ENCODE assay signal across 1 mouse cellular context in the genomic region with DNA sequence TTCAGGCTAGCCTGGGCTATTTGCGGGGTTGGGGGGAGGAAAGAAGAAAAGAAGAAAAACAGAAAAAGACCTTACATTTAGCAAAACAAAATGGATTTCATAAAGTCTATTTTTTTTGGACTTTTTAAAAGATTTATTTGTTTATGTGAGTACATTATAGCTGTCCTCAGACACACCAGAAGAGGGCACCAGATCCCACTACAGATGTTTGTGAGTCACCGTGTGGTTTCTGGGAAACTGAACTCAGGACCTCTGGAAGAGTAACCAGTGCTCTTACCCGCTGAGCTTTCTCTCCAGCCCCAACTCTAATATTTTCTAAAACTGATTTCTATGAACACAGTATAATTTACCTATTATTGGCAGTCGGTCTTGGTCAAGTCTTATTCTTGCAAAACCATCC.
TF ChIP-seq lines count a peak whose summit lies in the region.

No protein-coding gene starts in this region.

TF ChIP-seq in CH12.LX, 34 proteins besides CTCF, POLR2A, EP300 and RAD21:
- TF ChIP-seq TBP (conservative IDR thresholded peaks at IDR 0.05; ENCODE audit: low read depth, low read length) (no peak), JUND (conservative IDR thresholded peaks at IDR 0.05; ENCODE audit: low read depth, low read length) (0 out of 2 replicates have a peak, but pooled peaks have one; percentile 15)
